Mouse (Mus musculus) B cell, adult 2 months (primary cell): ENCODE measurements around the gene Tfeb.

Source experiments
- DNase-seq, 2 experiments: peaks; one replicate each; pipeline ENCODE4 v3.0.0; 2022

Gene Tfeb

GRCm38 (mm10) chr17:47833628-47834481 is 97.0 kb downstream of the Tfeb start:
- no peak for DNase-seq

GRCm38 (mm10) chr17:47834482-47834767 is 97.6 kb downstream of the Tfeb start, which contains the start of gene Mdfi:
Gene Mdfi (minus strand): TSS chr17:47834691.
- DNase-seq: no peak

- no peak for DNase-seq
Measured at GRCm38 (mm10) chr17:47837808-47838207, 101.0 kb downstream of the Tfeb start.

GRCm38 (mm10) chr17:47841521-47841920 is 104.7 kb downstream of the Tfeb start:
- DNase-seq: no peak
